Mouse (Mus musculus) heart, adult 2 months (tissue): Measurements from ENCODE around the gene Wdhd1. TPM values are rescaled to one million over a fixed set of nuclear protein-coding genes. Genes with fewer than 3 reads are reported as not detected.

Source experiments
- DNase-seq, 2 experiments: peaks; one replicate each; pipeline ENCODE4 v3.0.0; 2021
- H3K27ac ChIP-seq: fragments of 200-600 bp; 2 replicates; pipeline ENCODE4 v1.8.1; 2022
- H3K27me3 ChIP-seq: fragments of 200-500 bp; 2 replicates; pipeline ENCODE4 v1.6.1; 2012; ENCODE audit warnings: mild to moderate bottlenecking, low read length, inconsistent platforms, mixed read lengths; ENCODE audit not compliant: control insufficient read depth, insufficient read depth
- H3K36me3 ChIP-seq: fragments of 200-500 bp; 2 replicates; pipeline ENCODE4 v1.6.1; 2012; ENCODE audit warnings: low read length, inconsistent platforms; ENCODE audit not compliant: control insufficient read depth, insufficient read depth
- H3K4me1 ChIP-seq: fragments of 200-500 bp; 2 replicates; pipeline ENCODE4 v1.6.1; 2011; ENCODE audit warnings: low read length; ENCODE audit not compliant: control insufficient read depth, insufficient read depth
- H3K4me3 ChIP-seq: fragments of 200-600 bp; 2 replicates; pipeline ENCODE4 v1.8.1; 2022
- H3K79me2 ChIP-seq: fragments of 200-500 bp; replicated peaks from 2 replicates; pipeline ENCODE4 v1.6.1; 2012; ENCODE audit warnings: mild to moderate bottlenecking, inconsistent platforms, low read length, moderate library complexity, mixed read lengths; ENCODE audit not compliant: control insufficient read depth, insufficient read depth
- H3K9ac ChIP-seq: fragments of 200-500 bp; 2 replicates; pipeline ENCODE4 v1.6.1; 2012; ENCODE audit warnings: low read depth, mild to moderate bottlenecking, control low read depth, inconsistent platforms, low read length, mixed read lengths
- CTCF ChIP-seq: fragments of 200-600 bp; IDR thresholded peaks from 2 replicates; pipeline ENCODE4 v1.8.1; 2022; ENCODE audit warnings: antibody characterized with exemption, mild to moderate bottlenecking, moderate library complexity
- EP300 ChIP-seq: fragments of 200-500 bp; IDR thresholded peaks from 2 replicates; pipeline ENCODE4 v1.6.1; 2011; ENCODE audit warnings: low read depth, low read length, control low read depth; ENCODE audit not compliant: insufficient read depth
- POLR2A ChIP-seq: fragments of 200-500 bp; IDR thresholded peaks from 2 replicates; pipeline ENCODE4 v1.6.1; 2011; ENCODE audit warnings: mild to moderate bottlenecking, low read depth, low read length, control low read depth; ENCODE audit not compliant: insufficient read depth
- WGBS: fragments of 180-500 bp; shearing (Covaris S2); methylation state at CpG from one replicate; pipeline ENCODE4 v1.1.7; 2018; 5-methylcytosine and 5-hydroxymethylcytosine counted together
- intact Hi-C: fragments of 180-260 bp; cut with DNase I; formaldehyde crosslinking; loops from one replicate; pipeline ENCODE4 v1.15.1; 2025
- polyA plus RNA-seq: library from polyadenylated mRNA; depleted of rRNA; stranded (reverse); fragments of >200 nt; gene quantifications from 2 replicates; pipeline ENCODE4 v1.2.3, GENCODE M21; 2012
- total RNA-seq, 2 experiments: library from RNA; stranded (reverse); gene quantifications; 2 replicates each; pipeline ENCODE4 v1.2.3; 2021

The Wdhd1 gene
- total and polyA plus RNA-seq, 3 experiments: 0.33 to 0.73 (median 0.48) TPM

DNA sequence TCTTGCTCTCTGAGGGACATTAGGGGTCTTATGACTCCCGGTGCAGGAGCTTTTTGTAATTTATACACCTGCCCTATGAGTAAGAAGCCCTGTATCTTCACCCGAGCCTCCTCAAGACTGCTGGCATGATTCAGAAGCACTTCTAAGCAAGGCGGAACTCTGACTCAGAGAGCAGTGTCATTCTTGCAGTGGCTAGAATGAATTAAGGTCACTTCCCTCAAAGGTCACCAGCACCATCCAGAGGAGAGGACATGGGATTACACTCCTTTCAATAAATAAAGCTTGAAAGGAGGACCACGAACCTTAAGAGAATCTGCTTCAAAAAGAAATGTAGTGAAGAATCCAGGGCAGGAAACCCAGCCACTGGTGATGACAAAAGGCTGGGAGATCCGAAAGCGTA lies 26.8 kb downstream of the Wdhd1 start:
- TF ChIP-seq CTCF: peak; percentile 69
- no peak for TF ChIP-seq POLR2A
- no peak for DNase-seq
- no peaks in the 10 kb centered on the region for H3K27me3 ChIP-seq
- H3K79me2 ChIP-seq: no peaks in the 10 kb centered on the region
- no peak overlapping the region for H3K9ac ChIP-seq
- 66% methylated on average over 6 of the region's 6 CpGs for WGBS
- H3K27ac ChIP-seq: no peak overlapping the region
- H3K4me1 ChIP-seq: no peaks in the 10 kb centered on the region
- intact Hi-C loops: loop anchor here (1.0 to 5.0 kb wide), 2 partner anchors 158 to 369 kb away; no protein-coding TSS in a partner anchor
- no peaks in the 10 kb centered on the region for H3K36me3 ChIP-seq
- no peak overlapping the region for H3K4me3 ChIP-seq

DNA sequence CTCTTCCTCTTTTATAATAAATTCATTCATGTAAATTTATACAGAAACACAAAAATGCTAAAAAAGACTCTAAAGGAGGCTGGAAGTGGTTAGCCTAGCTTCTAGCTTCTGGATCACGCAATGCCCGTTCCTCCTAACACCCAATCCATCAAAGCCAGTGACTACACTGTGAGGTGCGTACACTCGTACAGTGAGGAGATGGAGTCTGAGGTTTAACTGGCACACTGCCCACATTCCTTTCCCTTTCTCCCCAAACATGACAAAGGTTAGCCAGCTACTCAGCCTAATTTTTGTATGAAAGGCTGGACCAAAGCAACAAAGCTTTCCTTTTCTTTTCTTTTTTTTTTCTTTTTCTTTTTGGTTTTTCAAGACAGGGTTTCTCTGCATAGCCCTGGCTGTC lies 33.9 kb downstream of the Wdhd1 start:
- 72% methylated on average over 4 of the region's 4 CpGs for WGBS

GRCm38 (mm10) chr14:47241046-47241445 lies 35.6 kb downstream of the Wdhd1 start:
- no peaks in the 10 kb centered on the region for H3K4me1 ChIP-seq
- DNase-seq: no peak
- H3K4me3 ChIP-seq: no peak overlapping the region
- 92% methylated on average over 6 of the region's 6 CpGs for WGBS
- no peaks in the 10 kb centered on the region for H3K79me2 ChIP-seq
- no peak overlapping the region for H3K27ac ChIP-seq
- H3K9ac ChIP-seq: no peak overlapping the region
- H3K27me3 ChIP-seq: no peaks in the 10 kb centered on the region
- no peaks in the 10 kb centered on the region for H3K36me3 ChIP-seq
- intact Hi-C loops: no loop called here
- TF ChIP-seq EP300 (no peak), CTCF (no peak), POLR2A (no peak)

More for the DNA sequence above, 33.9 kb downstream of the Wdhd1 start:
- no peak for TF ChIP-seq EP300
- TF ChIP-seq CTCF: no peak
- TF ChIP-seq POLR2A: no peak
- no peak for DNase-seq
- Histone ChIP-seq H3K79me2 (no peaks in the 10 kb centered on the region), H3K4me1 (no peaks in the 10 kb centered on the region), H3K27me3 (no peaks in the 10 kb centered on the region), H3K9ac (no peak overlapping the region), H3K36me3 (no peaks in the 10 kb centered on the region), H3K4me3 (no peak overlapping the region), H3K27ac (no peak overlapping the region)
- intact Hi-C loops: no loop called here

GRCm38 (mm10) chr14:47240600-47240999 lies 36.1 kb downstream of the Wdhd1 start:
- H3K79me2 ChIP-seq: no peaks in the 10 kb centered on the region
- no peaks in the 10 kb centered on the region for H3K36me3 ChIP-seq
- H3K4me3 ChIP-seq: no peak overlapping the region
- no peaks in the 10 kb centered on the region for H3K4me1 ChIP-seq
- DNase-seq: no peak
- 44% methylated on average over 1 of the region's 1 CpGs for WGBS
- intact Hi-C loops: no loop called here
- no peak for TF ChIP-seq EP300
- no peak overlapping the region for H3K27ac ChIP-seq
- H3K9ac ChIP-seq: no peak overlapping the region
- H3K27me3 ChIP-seq: no peaks in the 10 kb centered on the region

- no peaks in the 10 kb centered on the region for H3K27me3 ChIP-seq
These were observed 39.4 kb downstream of the Wdhd1 start for GRCm38 (mm10) chr14:47237286-47237685.

DNA sequence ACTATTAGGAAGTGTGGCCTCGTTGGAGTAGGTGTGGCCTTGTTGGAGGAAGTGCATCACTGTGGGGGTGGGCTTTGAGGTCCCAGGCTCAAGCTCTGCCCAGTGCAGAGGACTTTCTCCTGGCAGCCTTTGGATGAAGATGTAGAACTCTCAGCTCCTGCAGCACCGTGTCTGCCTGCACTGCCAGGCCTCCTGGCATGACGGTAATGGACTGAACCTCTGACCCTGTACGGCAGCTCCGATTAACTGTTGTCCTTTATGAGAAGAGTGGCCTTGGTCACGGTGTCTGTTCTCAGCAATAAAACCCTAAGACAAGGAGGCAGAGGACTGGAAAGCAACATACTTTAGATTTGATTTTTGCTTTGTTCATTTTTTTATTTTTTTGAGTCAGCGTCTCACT lies 40.2 kb downstream of the Wdhd1 start:
- no peak for DNase-seq
- Histone ChIP-seq H3K79me2 (no peaks in the 10 kb centered on the region), H3K27me3 (no peaks in the 10 kb centered on the region), H3K4me1 (no peaks in the 10 kb centered on the region), H3K9ac (no peak overlapping the region), H3K36me3 (no peaks in the 10 kb centered on the region), H3K27ac (no peak overlapping the region), H3K4me3 (no peak overlapping the region)
- TF ChIP-seq POLR2A: no peak
- no peak for TF ChIP-seq EP300
- no peak for TF ChIP-seq CTCF
- intact Hi-C loops: no loop called here
- 92% methylated on average over 7 of the region's 7 CpGs for WGBS

More at GRCm38 (mm10) chr14:47237286-47237685, 39.4 kb downstream of the Wdhd1 start:
- H3K79me2 ChIP-seq: no peaks in the 10 kb centered on the region
- H3K4me1 ChIP-seq: no peaks in the 10 kb centered on the region
- H3K36me3 ChIP-seq: no peaks in the 10 kb centered on the region
- no peak for DNase-seq
- H3K4me3 ChIP-seq: no peak overlapping the region
- no peak overlapping the region for H3K27ac ChIP-seq
- intact Hi-C loops: no loop called here
- H3K9ac ChIP-seq: no peak overlapping the region
- 86% methylated on average over 4 of the region's 4 CpGs for WGBS
- TF ChIP-seq POLR2A: no peak
- no peak for TF ChIP-seq EP300
- no peak for TF ChIP-seq CTCF
